ENCODE assay signal across 14 mouse cellular contexts in genomic region chr10:39292703-39293496, GRCm38 (mm10).
DNase-seq lines count a peak whose midpoint lies in the region; ATAC-seq lines count a peak whose summit lies in the region.
"Had no signal": no experiment of that assay in that cellular context is flagged by ENCODE, and none has a peak within 500 bp of the region (broad histone marks: within the 10 kb centered on the region; RNA-seq: fewer than 3 reads in every experiment).

No protein-coding gene starts in this region.

- no peaks in the 10 kb centered on the region for H3K36me3 ChIP-seq in kidney, embryonic 16.5 days (ENCODE audit: insufficient read depth, low read length)
- no peaks in the 10 kb centered on the region for H3K36me3 ChIP-seq in embryonic facial prominence, embryonic 14.5 days (ENCODE audit: control insufficient read depth, insufficient read depth, low read length)
- H3K36me3 ChIP-seq: embryonic facial prominence, embryonic 12.5 days had no signal

- no peak overlapping the region for H3K4me2 ChIP-seq in kidney, embryonic 16.5 days (replicated peaks; ENCODE audit: low read depth, low read length)
- no peak overlapping the region for H3K4me2 ChIP-seq in embryonic facial prominence, embryonic 14.5 days (ENCODE audit: low read depth, low read length)
- H3K4me2 ChIP-seq: embryonic facial prominence, embryonic 12.5 days had no signal

- no peaks in the 10 kb centered on the region for H3K27me3 ChIP-seq in kidney, embryonic 16.5 days (ENCODE audit: insufficient read depth, low read length)
- no peaks in the 10 kb centered on the region for H3K27me3 ChIP-seq in embryonic facial prominence, embryonic 14.5 days (replicated peaks; ENCODE audit: control insufficient read depth, insufficient read depth, low read length)
- H3K27me3 ChIP-seq: embryonic facial prominence, embryonic 12.5 days had no signal

- WGBS in kidney, embryonic 16.5 days: 54% methylated on average over 11 of the region's 11 CpGs
- WGBS in embryonic facial prominence, embryonic 14.5 days: 48% methylated on average over 11 of the region's 11 CpGs

- peak; percentile 27; the same call in 1 of the 2 replicates for ATAC-seq in kidney, embryonic 16.5 days (ENCODE audit: low FRiP score, low TSS enrichment)
- ATAC-seq in CD4-positive, CD25-positive, alpha-beta regulatory T cell, adult 4 months: peak; percentile 85
- peak; percentile 73 for ATAC-seq in embryonic facial prominence, embryonic 14.5 days (ENCODE audit: low read depth)
- peak; percentile 65 for ATAC-seq in megakaryocyte progenitor cell, adult 5-6 weeks (replicated peaks; ENCODE audit: poor library complexity)

- intact Hi-C loops in left cerebral cortex, postnatal 4 days (cut with DNase I): no loop called here

- H3K27ac ChIP-seq in kidney, embryonic 16.5 days (ENCODE audit: low read length): no peak overlapping the region
- no peak overlapping the region; the same call in 1 of the 2 replicates for H3K27ac ChIP-seq in embryonic facial prominence, embryonic 14.5 days (replicated peaks; ENCODE audit: low read depth, low read length)
- H3K27ac ChIP-seq: embryonic facial prominence, embryonic 12.5 days had no signal

- no peak for DNase-seq in kidney, postnatal 36 days
- peak; percentile 72 for DNase-seq in embryonic facial prominence, embryonic 14.5 days (ENCODE audit: low spot score)
- DNase-seq in thymus, adult 18-20 months: no peak
- no peak for DNase-seq in left cerebral cortex, postnatal 4 days
- DNase-seq in layer of hippocampus, postnatal 36 days: no peak
- DNase-seq: cerebellum, adult 11-12 months; heart, postnatal 14 days; kidney, adult 18-20 months; liver; thymus, adult 2 months had no signal

- H3K9ac ChIP-seq in kidney, embryonic 16.5 days (replicated peaks; ENCODE audit: low read length): no peak overlapping the region
- H3K9ac ChIP-seq in embryonic facial prominence, embryonic 14.5 days (ENCODE audit: low read depth, low read length): no peak overlapping the region
- H3K9ac ChIP-seq: embryonic facial prominence, embryonic 12.5 days had no signal

- H3K9me3 ChIP-seq in kidney, embryonic 16.5 days (ENCODE audit: low read length): 0 out of 2 replicates have a peak, but pooled peaks cover 2% of the 10 kb centered on the region
- H3K9me3 ChIP-seq in embryonic facial prominence, embryonic 14.5 days (ENCODE audit: control insufficient read depth, low read length): no peaks in the 10 kb centered on the region
- H3K9me3 ChIP-seq: embryonic facial prominence, embryonic 12.5 days had no signal

- H3K4me3 ChIP-seq in kidney, embryonic 16.5 days (ENCODE audit: low read length): no peak overlapping the region
- H3K4me3 ChIP-seq in embryonic facial prominence, embryonic 14.5 days (ENCODE audit: low read depth, low read length): no peak overlapping the region
- H3K4me3 ChIP-seq: embryonic facial prominence, embryonic 12.5 days had no signal

- H3K4me1 ChIP-seq in kidney, embryonic 16.5 days (ENCODE audit: insufficient read depth, low read length): peaks cover 19% of the 10 kb centered on the region
- peaks cover 34% of the 10 kb centered on the region for H3K4me1 ChIP-seq in embryonic facial prominence, embryonic 14.5 days (ENCODE audit: control insufficient read depth, insufficient read depth, low read length)

Comparison
In these comparisons a context has a peak if more than half of its experiments do, and no peak if none do; other contexts are left out.
1. ATAC-seq: peak in every context shown above with its lines; median percentile 85 in CD4-positive, CD25-positive, alpha-beta regulatory T cell, adult 4 months; 73 in embryonic facial prominence, embryonic 14.5 days; 65 in megakaryocyte progenitor cell, adult 5-6 weeks; 27 in kidney, embryonic 16.5 days.